Mouse (Mus musculus) kidney, postnatal 0 days (tissue): ENCODE measurements around the gene Psma7. TPM values are rescaled to one million over a fixed set of nuclear protein-coding genes. Genes with fewer than 3 reads are reported as not detected.

Experiments used
- ATAC-seq: fragments of 200-750 bp; cut with Nextera tagmentation; replicated peaks from 2 replicates; pipeline ENCODE4 v1.8.0; 2017; ENCODE audit warnings: low read depth, moderate number of reproducible peaks, moderate TSS enrichment, moderate library complexity; ENCODE audit not compliant: low FRiP score
- DNase-seq: peaks from one replicate; pipeline ENCODE4 v3.0.0-alpha.2; 2016; ENCODE audit warnings: low spot score
- H3K27ac ChIP-seq: fragments of 300-500 bp; sonication (generic); 2 replicates; pipeline ENCODE4 v1.5.1; 2014; ENCODE audit warnings: mild to moderate bottlenecking
- H3K27me3 ChIP-seq: fragments of 300-500 bp; sonication (generic); 2 replicates; pipeline ENCODE4 v1.6.1; 2014; ENCODE audit warnings: low read length, mixed read lengths; ENCODE audit not compliant: insufficient read depth
- H3K36me3 ChIP-seq: fragments of 300-500 bp; sonication (generic); 2 replicates; pipeline ENCODE4 v1.6.1; 2014; ENCODE audit warnings: low read length, mixed read lengths; ENCODE audit not compliant: insufficient read depth
- H3K4me1 ChIP-seq: fragments of 300-500 bp; sonication (generic); replicated peaks from 2 replicates; pipeline ENCODE4 v1.6.1; 2014; ENCODE audit warnings: antibody characterized with exemption, low read length, mixed read lengths; ENCODE audit not compliant: insufficient read depth
- H3K4me2 ChIP-seq: fragments of 300-500 bp; sonication (generic); 2 replicates; pipeline ENCODE4 v1.6.1; 2014; ENCODE audit warnings: mild to moderate bottlenecking, low read length, moderate library complexity, mixed read lengths
- H3K4me3 ChIP-seq: fragments of 300-500 bp; sonication (generic); replicated peaks from 2 replicates; pipeline ENCODE4 v1.5.1; 2014; ENCODE audit warnings: low read depth, low read length
- H3K9ac ChIP-seq: fragments of 300-500 bp; sonication (generic); 2 replicates; pipeline ENCODE4 v1.6.1; 2014; ENCODE audit warnings: low read depth, low read length
- H3K9me3 ChIP-seq: fragments of 300-500 bp; sonication (generic); replicated peaks from 2 replicates; pipeline ENCODE4 v1.6.1; 2016; ENCODE audit warnings: low read length, inconsistent platforms, mixed read lengths
- CTCF ChIP-seq: IDR thresholded peaks from 2 replicates; pipeline ENCODE4 v1.5.1; 2016; ENCODE audit warnings: antibody characterized with exemption, low read depth, mild to moderate bottlenecking, moderate library complexity
- WGBS: fragments of 180-500 bp; shearing (Covaris S2); extraction: QIAGEN DNeasy Blood & Tissue Kit; methylation state at CpG from one replicate; pipeline ENCODE4 v1.1.7; 2014; 5-methylcytosine and 5-hydroxymethylcytosine counted together
- polyA plus RNA-seq: library from polyadenylated mRNA; unstranded; fragments of >200 nt; fragmentation: Nextera tagmentation; extraction: Ambion mirVana; gene quantifications from 2 replicates; pipeline ENCODE4 v1.2.1, GENCODE M21; 2015

Psma7 gene
- polyA plus RNA-seq, 1 experiment from 2014 or later = 641 TPM

DNA sequence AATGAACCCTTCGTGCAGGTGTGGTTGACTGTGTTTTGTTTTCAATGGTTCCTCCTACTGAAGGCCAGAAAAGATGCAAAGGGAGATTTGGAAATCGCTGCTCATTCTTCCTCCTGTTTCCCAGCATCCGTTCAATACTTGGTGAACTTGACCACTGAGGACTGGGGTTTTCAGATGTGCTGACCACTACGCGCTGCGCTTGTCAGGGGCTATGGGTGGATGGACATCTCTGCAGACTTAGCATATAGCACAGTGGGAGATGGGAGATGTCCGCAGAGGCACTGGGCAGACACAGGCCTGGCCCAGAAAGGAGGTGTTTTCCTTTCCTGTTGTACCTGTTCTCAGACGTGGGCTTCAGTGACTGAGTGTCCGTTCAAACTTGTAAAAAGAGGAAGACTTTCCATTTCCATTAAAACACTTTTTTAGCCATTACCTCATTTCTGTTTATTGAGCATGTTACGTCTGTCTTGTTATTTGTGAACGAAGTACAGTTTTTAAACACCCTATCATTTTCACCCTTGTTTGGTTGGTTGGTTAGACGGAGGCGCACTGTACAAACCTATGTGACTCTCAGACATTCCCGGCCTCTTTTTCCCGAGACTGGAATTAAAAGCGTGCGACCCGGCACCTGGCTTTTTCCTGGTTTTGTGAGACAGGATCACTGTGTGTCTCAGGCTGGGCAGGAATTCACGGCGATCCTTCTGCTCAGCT, 27.7 kb upstream of the Psma7 start:
- peak overlapping the region; percentile 76 for H3K27ac ChIP-seq
- peaks cover 6% of the 10 kb centered on the region; the same call in 1 of the 2 replicates for H3K4me1 ChIP-seq
- H3K27me3 ChIP-seq = no peaks in the 10 kb centered on the region
- H3K9ac ChIP-seq = peak overlapping the region; percentile 58
- H3K36me3 ChIP-seq = 0 out of 2 replicates have a peak, but pooled peaks cover 4% of the 10 kb centered on the region
- H3K9me3 ChIP-seq = no peaks in the 10 kb centered on the region
- DNase-seq (no peak), ATAC-seq (peak; percentile 35; the same call in 1 of the 2 replicates)
- no peak for TF ChIP-seq CTCF
- H3K4me2 ChIP-seq = peak overlapping the region; percentile 68
- peak overlapping the region; percentile 64 for H3K4me3 ChIP-seq
- WGBS = 33% methylated on average over 20 of the region's 20 CpGs

DNA sequence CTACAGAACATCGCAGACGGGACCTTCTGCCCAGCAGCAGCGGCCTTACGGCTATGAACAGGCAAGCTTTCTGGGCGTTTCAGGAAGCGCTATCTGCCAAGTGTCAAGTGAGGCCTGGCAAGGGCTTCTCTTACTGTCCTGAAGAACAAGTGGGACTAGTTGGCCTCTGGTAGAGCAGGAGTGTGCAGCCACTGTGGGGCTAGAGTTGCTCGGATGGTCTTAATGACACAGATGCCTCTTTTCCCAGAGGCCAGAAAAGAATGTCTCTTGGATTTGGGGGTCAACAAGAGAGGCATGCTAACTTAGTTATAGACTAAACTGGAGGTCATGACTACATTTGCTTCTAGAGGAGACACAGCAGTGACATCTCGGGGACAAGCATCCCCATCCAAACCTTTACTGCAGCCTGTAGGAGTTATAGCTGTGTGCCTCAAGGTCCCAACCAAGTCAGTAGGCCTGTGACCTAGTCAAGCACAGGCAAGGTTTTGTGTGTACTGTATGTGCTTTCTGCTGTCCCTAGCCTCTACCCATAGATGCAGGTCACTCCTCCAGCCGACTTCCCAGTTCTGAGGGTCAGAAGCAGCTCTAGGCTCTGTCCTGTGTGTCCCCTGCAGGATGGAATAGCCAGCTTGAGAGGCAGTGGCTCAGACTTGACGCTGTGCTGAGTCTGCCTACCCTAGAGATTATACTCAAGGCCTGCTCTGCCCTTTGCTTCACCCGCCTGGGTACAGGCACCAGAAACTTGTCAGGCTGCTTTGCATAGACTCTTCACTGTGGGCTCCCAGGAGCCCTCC, 21.3 kb upstream of the Psma7 start:
- no peak overlapping the region for H3K4me3 ChIP-seq
- no peak overlapping the region for H3K9ac ChIP-seq
- no peak overlapping the region for H3K27ac ChIP-seq
- no peaks in the 10 kb centered on the region for H3K4me1 ChIP-seq
- peaks cover 42% of the 10 kb centered on the region for H3K36me3 ChIP-seq
- H3K27me3 ChIP-seq = no peaks in the 10 kb centered on the region
- DNase-seq (no peak), ATAC-seq (no peak)
- no peak overlapping the region for H3K4me2 ChIP-seq
- WGBS = 94% methylated on average over 11 of the region's 11 CpGs
- no peak for TF ChIP-seq CTCF
- no peaks in the 10 kb centered on the region for H3K9me3 ChIP-seq

DNA sequence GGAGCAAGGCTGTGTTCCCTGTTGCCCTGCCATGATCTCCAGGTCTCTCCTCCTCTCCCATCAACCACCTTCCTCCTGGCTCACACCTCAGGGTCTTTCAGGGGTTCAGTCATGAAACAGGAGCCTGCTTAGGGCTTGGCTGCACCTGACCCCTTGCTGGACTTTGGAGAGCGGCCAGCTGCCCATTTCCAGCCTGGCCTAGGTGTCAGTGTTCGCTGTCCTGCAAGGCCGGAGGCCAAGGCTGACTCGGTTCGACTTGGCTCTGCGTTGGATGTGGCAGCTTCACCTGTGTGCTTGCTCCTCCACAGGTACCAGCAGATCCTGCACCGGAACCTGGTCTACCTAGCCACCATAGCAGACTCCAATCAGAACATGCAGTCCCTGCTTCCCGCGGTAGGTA, 10.8 kb upstream of the Psma7 start:
- no peak overlapping the region for H3K4me3 ChIP-seq
- H3K4me1 ChIP-seq = no peaks in the 10 kb centered on the region
- H3K9me3 ChIP-seq = no peaks in the 10 kb centered on the region
- no peaks in the 10 kb centered on the region for H3K27me3 ChIP-seq
- no peak for TF ChIP-seq CTCF
- no peak overlapping the region for H3K27ac ChIP-seq
- no peak for DNase-seq
- H3K4me2 ChIP-seq = no peak overlapping the region
- WGBS = 91% methylated on average over 9 of the region's 9 CpGs
- no peak overlapping the region for H3K9ac ChIP-seq
- peaks cover 27% of the 10 kb centered on the region for H3K36me3 ChIP-seq
- no peak for ATAC-seq

DNA sequence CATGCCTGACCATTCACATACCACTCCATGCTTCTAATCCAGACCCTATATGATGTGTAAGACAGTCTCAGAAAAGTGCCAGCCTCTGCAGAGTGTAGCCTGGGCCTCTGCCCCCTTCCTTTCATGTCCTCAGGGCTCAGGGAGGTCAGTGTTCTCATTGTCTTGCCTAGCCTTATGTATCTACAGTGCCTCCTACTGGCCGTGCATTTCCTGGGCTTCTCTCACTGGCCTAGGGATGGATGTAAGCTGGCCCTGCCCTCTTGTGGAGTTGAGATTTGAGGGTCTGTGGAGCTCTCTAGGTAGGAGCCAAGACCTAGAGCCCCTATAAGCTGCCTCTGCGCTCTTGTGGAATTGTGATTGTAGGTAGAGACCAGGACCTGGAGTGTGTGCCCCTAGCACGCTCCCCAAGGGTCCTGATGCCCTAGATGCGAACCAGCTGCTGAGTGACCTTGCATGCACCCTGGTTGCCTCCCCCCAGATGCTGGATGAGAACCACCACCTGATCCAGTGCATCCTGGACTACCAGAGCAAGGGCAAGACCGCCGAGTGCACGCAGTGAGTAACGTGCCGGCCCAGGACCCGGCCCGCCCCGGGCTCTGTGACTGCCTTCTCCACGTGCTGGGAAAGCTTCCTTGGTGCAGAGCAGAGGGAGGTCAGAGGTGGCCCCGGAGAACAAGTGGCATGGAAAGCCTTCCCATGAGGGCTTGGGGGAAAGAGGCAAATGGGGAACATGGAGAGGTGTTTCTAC, 9.9 kb upstream of the Psma7 start:
- Histone ChIP-seq H3K27ac (no peak overlapping the region), H3K9me3 (no peaks in the 10 kb centered on the region), H3K27me3 (no peaks in the 10 kb centered on the region), H3K4me3 (no peak overlapping the region), H3K9ac (no peak overlapping the region), H3K36me3 (peaks cover 24% of the 10 kb centered on the region), H3K4me1 (no peaks in the 10 kb centered on the region), H3K4me2 (no peak overlapping the region)
- peak; percentile 59; the same call in 1 of the 2 replicates for TF ChIP-seq CTCF
- DNase-seq (peak; percentile 24), ATAC-seq (no peak)
- 91% methylated on average over 14 of the region's 14 CpGs for WGBS

DNA sequence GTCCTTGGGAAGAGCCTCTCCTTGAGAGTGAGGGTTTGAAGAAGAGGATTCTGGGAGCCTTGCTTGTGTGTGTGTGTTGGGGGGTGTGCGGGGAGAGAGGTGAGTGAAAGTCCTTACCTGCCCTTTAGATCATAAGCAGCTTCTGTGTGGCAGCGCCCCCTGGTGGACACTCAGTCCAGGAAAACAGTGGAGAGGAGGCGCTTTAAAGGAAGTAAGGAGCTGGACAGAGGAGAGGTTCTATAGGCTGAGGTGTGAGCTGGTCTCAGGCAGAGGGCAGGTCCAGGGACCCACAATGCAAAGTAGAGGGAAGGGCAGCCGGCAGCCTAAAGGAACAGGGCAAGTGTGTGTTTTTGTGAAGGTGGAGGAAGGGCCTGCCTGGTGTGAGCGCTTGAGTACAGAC, 8.8 kb upstream of the Psma7 start:
- peak; percentile 62 for ATAC-seq

DNA sequence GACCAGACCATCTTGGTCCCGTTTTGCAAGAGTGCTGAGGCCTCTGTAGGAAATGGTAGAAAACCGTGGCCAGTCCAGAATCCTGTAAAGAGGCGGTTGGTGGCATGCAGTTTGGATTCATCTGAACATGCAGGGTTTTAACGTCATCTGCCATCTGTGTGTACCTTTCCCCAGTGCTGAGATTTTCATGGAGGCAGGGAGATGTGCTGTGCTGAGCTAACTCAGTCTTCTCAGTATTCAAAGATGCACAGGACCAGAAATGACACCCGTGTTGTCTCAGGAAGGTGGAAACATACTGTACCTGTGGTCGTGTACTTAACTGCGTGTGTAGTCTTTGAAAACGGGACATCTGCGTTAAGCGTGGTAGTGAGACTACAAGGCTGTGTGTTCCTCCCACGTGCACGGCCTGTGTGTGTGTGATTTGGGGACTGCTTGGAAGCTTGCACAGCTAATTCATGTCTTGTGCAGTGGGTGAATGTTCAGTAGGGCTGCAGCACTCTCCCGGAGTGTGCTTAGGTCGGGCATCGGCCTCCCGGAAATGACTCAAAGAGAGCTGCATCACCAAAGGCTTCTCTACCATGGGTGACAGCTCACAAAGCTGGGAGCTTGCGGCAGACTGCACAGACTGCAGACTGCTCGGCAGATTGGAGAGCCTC, 5.9 kb upstream of the Psma7 start:
- H3K9ac ChIP-seq = no peak overlapping the region
- no peak overlapping the region for H3K27ac ChIP-seq
- H3K4me2 ChIP-seq = no peak overlapping the region
- ATAC-seq (no peak), DNase-seq (no peak)
- no peak for TF ChIP-seq CTCF
- H3K27me3 ChIP-seq = no peaks in the 10 kb centered on the region
- H3K36me3 ChIP-seq = peaks cover 4% of the 10 kb centered on the region; the same call in 1 of the 2 replicates
- no peak overlapping the region for H3K4me3 ChIP-seq
- 94% methylated on average over 18 of the region's 18 CpGs for WGBS
- H3K4me1 ChIP-seq = no peaks in the 10 kb centered on the region
- H3K9me3 ChIP-seq = no peaks in the 10 kb centered on the region

More for the DNA sequence above, 8.8 kb upstream of the Psma7 start:
- Histone ChIP-seq H3K4me3 (no peak overlapping the region), H3K4me2 (no peak overlapping the region), H3K27ac (no peak overlapping the region), H3K9ac (no peak overlapping the region), H3K27me3 (no peaks in the 10 kb centered on the region), H3K4me1 (no peaks in the 10 kb centered on the region), H3K36me3 (peaks cover 18% of the 10 kb centered on the region), H3K9me3 (no peaks in the 10 kb centered on the region)
- 21% methylated on average over 5 of the region's 5 CpGs for WGBS
- DNase-seq = peak; percentile 87
- peak; percentile 96 for TF ChIP-seq CTCF
